Mouse (Mus musculus) adrenal gland, postnatal 36 days (tissue): ENCODE data around the gene Drd4. TPM values are rescaled to one million over a fixed set of nuclear protein-coding genes. Genes with fewer than 3 reads are reported as not detected.
A peak's percentile ranks its signal among the peaks of the same experiment; 100 is the strongest.

Source experiments
- DNase-seq, 2 experiments: peaks; one replicate each; pipeline ENCODE4 v3.0.0; 2021; ENCODE audit warnings: mixed read lengths in 1 of 2
- total RNA-seq, 2 experiments: library from RNA; stranded (reverse); gene quantifications; 2 replicates each; pipeline ENCODE4 v1.2.3; 2021

Drd4 gene
- total RNA-seq, 2 experiments from 2014 or later: 0.56 TPM; not detected in 1

GRCm38 (mm10) chr7:141335044-141335579 is 43.3 kb downstream of the Drd4 start:
- DNase-seq: no peak

DNA sequence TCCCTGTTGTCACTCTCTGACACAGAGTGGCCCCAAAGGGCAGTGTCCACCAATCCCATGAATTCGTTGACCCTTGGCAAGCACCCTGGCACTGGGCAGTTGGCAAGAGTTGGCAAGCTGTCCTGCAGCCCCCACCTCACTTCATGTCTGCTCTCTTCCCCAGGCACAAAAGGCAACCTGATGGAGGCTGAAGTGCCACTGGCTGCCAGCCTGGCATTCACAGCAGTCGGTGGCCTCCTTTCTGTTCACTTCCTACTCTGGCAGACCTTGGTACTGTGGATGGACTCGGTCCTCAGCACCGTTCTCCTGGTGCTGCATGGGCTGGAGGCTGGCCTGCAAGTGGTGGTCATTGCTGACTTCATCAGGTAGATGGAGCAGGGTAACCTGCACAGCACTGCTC is 43.9 kb downstream of the Drd4 start:
- no peak for DNase-seq

GRCm38 (mm10) chr7:141336296-141336695 is 44.5 kb downstream of the Drd4 start:
- DNase-seq: no peak

DNA sequence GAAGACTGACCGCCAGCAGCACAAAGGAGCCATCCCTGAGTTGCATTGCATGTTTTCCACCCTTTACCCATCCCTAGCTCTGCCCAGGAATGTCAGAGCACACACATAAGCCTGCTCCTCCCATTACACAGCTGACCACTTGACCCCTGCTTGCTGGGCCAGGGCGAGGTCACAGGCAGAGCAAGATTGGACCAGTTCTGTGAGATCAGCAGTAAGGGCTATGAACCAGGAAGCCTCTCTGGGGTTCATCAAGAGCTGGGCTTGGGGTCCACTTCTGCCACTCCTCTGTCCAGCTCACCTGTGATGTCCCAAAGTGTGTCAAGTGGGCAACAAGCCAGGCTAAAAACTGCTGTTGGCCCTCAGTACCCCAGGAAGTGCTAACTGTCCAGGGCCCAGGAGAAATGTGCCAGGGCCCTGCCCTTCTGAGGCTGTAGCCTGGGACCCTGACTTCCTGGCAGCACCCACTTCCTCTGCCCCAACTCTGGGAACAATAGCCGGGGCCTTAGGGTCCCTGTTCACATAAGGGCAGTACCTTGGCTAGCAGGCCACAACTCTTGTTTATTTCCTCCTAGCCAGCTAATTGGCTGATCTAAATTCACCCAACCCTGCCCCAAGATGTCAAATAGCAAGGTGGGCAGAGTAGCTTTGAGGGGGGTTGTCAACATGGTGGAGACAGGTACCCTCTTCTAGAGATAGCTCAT is 46.1 kb downstream of the Drd4 start:
- no peak for DNase-seq

- peak in 1 of 2 experiments; percentile 51 for DNase-seq
These were observed 46.8 kb downstream of the Drd4 start, which contains the start of gene Eps8l2 for GRCm38 (mm10) chr7:141338576-141339131. Gene Eps8l2, plus strand, starts transcription at chr7:141338880.

DNA sequence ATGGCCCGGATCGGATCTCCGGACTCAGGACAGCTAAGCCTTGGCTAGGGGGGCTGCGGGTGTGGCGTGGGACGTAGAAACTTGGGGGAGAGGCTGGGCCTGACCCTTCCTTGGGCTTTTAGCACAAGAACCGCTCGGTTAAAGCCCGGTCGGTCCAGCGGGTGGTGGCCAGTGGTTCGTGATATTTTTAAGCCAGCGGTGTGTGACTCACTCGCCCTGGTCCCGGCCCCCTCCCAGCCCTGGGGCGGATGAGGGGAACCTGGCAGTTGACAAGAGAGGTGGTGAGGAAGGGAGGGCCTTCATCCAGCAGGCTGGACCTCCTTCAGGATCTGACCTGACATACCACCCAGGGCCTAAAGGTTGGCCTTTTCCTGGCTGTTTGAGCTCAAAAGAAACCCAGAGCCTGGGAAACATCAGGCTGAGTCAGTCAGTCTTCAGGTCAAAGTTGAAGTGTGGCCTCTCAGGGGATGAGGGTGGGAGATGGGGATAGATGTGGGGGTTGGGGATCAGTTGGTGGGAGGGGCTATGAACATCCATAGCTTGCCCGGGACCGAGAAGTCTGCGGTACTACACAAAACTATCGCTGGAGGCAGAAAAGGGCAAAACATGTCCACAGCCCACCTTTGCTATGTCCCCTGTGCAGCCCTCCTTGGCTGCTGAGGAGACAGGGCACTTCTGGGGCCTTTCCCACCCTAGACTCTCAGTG is 47.6 kb downstream of the Drd4 start:
- DNase-seq: no peak

DNA sequence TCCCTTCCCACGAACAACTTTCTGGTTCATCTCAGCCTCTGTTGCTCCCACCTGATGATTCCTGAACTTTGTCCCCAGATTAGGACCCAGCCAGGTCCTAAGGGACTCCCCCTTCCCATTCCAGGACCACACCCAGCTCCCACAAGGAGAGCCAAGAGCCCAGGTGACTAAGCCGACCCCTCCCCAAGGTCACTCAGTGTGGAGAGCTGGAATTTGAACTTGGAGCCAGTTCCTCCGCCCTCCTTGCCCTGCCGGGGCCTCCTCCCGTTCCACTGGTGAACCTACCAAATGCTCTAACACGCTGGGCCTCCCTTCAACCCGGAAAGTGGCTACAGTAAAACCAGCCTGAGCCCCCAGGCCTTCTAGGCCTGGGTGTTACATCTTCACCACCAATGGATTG is 48.2 kb downstream of the Drd4 start:
- no peak for DNase-seq

GRCm38 (mm10) chr7:141340476-141340875 is 48.7 kb downstream of the Drd4 start:
- no peak for DNase-seq

- no peak for DNase-seq
These were observed 50.0 kb downstream of the Drd4 start for GRCm38 (mm10) chr7:141341689-141342226.

DNA sequence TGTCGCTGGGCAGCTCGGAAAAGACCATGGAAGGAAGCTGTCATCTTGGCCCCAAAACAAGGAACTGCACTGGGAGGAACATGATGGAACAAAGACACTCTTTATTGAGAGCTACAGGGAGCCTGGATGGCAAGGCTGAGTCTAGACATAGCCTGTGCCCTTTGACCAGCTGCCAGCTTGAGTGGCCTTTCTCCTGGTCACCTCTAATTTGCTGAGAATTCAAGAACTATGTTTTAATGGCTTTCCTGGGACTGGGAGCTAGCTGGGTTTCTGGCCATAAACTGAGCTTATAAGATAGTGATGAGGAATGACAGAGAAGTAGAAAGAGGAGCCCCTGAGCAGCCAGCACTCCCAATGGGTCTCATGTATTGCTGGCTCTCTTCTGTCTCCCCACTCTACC is 51.4 kb downstream of the Drd4 start:
- DNase-seq: no peak

DNA sequence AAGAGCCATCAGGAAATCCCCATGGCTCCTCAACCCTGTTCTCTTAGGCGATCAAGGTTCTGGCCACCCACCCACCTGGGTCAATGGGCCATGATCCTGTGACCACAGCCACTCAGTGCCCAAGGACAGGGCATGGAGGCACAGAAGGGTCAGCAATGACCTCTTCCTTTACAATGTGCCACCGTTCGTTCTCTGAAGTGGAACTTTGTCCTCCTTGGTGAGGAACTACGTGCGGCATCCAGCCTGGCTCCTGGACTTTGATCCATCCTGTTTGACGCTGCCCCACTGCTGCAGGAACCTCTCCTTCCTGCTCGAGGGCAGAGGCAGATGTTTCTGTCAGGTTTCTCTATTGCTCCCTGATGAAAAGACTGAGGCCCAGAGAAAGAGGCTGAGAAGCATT is 51.9 kb downstream of the Drd4 start:
- no peak for DNase-seq

DNA sequence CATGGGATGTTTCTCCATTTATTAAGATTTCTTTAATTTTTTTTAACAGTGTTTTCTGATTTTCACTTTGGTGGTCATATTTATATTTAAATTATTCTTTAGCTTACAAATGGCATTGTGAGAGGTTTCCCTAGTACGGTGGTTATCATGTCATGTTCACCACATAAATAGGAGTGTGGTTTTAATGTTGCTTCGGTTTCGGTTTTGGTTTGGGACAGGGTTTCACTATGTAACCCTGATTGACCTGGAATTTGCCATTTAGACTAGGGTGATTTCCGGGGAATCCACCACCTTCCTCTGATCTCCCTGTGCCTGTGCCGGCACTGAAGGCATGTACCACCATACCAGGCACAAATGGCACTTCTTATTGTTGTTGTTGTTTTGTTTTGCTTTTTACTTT is 53.0 kb downstream of the Drd4 start:
- no peak for DNase-seq

Other genes with a start within 250 kb of the Drd4 start
- under 1 TPM; 0.83 to 0.95 TPM for gene B4galnt4, start 230.9 kb upstream of the Drd4 start, total RNA-seq
- gene Pkp3, start 213.8 kb upstream of the Drd4 start, total RNA-seq: 1 to 10 TPM; 1.4 to 1.5 TPM
- gene Sigirr, start 191.4 kb upstream of the Drd4 start, total RNA-seq: 1 to 10 TPM; 2.4 to 4.3 TPM
- gene Ano9, start 174.2 kb upstream of the Drd4 start, total RNA-seq: under 1 TPM; 0.30 TPM
- gene Ptdss2, start 169.6 kb upstream of the Drd4 start, total RNA-seq: 10 to 100 TPM; 41.8 to 42.9 TPM
- 100 to 1,000 TPM; 265 to 371 TPM for gene Rnh1, start 119.1 kb upstream of the Drd4 start, total RNA-seq
- 10 to 100 TPM; 89.1 to 93.9 TPM for gene Hras, start 98.0 kb upstream of the Drd4 start, total RNA-seq
- 1 to 10 TPM; 4.7 to 8.8 TPM for gene Lrrc56, start 97.8 kb upstream of the Drd4 start, total RNA-seq
- under 1 TPM; 0.13 TPM for gene Lmntd2, start 77.9 kb upstream of the Drd4 start, total RNA-seq
- gene Rassf7, start 76.1 kb upstream of the Drd4 start, total RNA-seq: 1 to 10 TPM; 3.6 to 4.1 TPM
- gene Phrf1, start 63.2 kb upstream of the Drd4 start, total RNA-seq: 10 to 100 TPM; 70.5 to 89.3 TPM
- gene Irf7, start 25.5 kb upstream of the Drd4 start, total RNA-seq: 10 to 100 TPM; 13.5 to 14.9 TPM
- 10 to 100 TPM in 1 of 2 experiments, 1 to 10 TPM in 1; 3.3 to 17.3 TPM for gene Cdhr5, start 15.2 kb upstream of the Drd4 start, total RNA-seq
- 1 to 10 TPM in 1 of 2 experiments, under 1 TPM in 1; 0.63 to 1.2 TPM for gene Sct, start 12.9 kb upstream of the Drd4 start, total RNA-seq
- gene Deaf1, start 35.7 kb downstream of the Drd4 start, total RNA-seq: 10 to 100 TPM; 25.8 to 37.5 TPM
- 10 to 100 TPM; 23.9 to 27.1 TPM for gene Tmem80, start 35.7 kb downstream of the Drd4 start, total RNA-seq
- 1 to 10 TPM; 1.8 to 3.2 TPM for gene Eps8l2, start 46.9 kb downstream of the Drd4 start, total RNA-seq
- gene Taldo1, start 100.2 kb downstream of the Drd4 start, total RNA-seq: 100 to 1,000 TPM; 707 to 724 TPM
- gene Gatd1, start 122.1 kb downstream of the Drd4 start, total RNA-seq: 10 to 100 TPM; 24.9 to 46.7 TPM
- gene Cend1, start 137.5 kb downstream of the Drd4 start, total RNA-seq: 1 to 10 TPM in 1 of 2 experiments, under 1 TPM in 1; 0.70 to 1.3 TPM
- 100 to 1,000 TPM; 110 to 120 TPM for gene Slc25a22, start 145.9 kb downstream of the Drd4 start, total RNA-seq
- gene Pidd1, start 152.0 kb downstream of the Drd4 start, total RNA-seq: 1 to 10 TPM; 1.5 to 2.3 TPM
- 1,000 to 10,000 TPM; 1,094 to 1,114 TPM for gene Rplp2, start 155.4 kb downstream of the Drd4 start, total RNA-seq
- gene Pnpla2, start 163.2 kb downstream of the Drd4 start, total RNA-seq: 100 to 1,000 TPM; 875 to 879 TPM
- gene Cracr2b, start 169.1 kb downstream of the Drd4 start, total RNA-seq: 10 to 100 TPM in 1 of 2 experiments, 1 to 10 TPM in 1; 9.5 to 13.1 TPM
- 100 to 1,000 TPM; 331 to 418 TPM for gene Cd151, start 175.4 kb downstream of the Drd4 start, total RNA-seq
- 100 to 1,000 TPM in 1 of 2 experiments, 10 to 100 TPM in 1; 99.8 to 134 TPM for gene Polr2l, start 183.1 kb downstream of the Drd4 start, total RNA-seq
- 10 to 100 TPM; 89.1 to 94.4 TPM for gene Tspan4, start 183.2 kb downstream of the Drd4 start, total RNA-seq
- gene Chid1, start 247.9 kb downstream of the Drd4 start, total RNA-seq: 10 to 100 TPM; 57.4 to 58.5 TPM